Mouse (Mus musculus): ENCODE data around the gene Ubac1.

The Ubac1 gene

GRCm38 (mm10) chr2:25969319-25969718 is 52.2 kb downstream of the Ubac1 start:
- no peak for DNase-seq

- no peak for DNase-seq
These were observed 72.3 kb downstream of the Ubac1 start for GRCm38 (mm10) chr2:25949291-25949690.
